Mouse (Mus musculus): Measurements from ENCODE around the gene Carhsp1. TPM values are rescaled to one million over a fixed set of nuclear protein-coding genes. Genes with fewer than 3 reads are reported as not detected.

The Carhsp1 gene
- polyA plus RNA-seq, 1 experiment from 2014 or later, result 39.1 TPM

DNA sequence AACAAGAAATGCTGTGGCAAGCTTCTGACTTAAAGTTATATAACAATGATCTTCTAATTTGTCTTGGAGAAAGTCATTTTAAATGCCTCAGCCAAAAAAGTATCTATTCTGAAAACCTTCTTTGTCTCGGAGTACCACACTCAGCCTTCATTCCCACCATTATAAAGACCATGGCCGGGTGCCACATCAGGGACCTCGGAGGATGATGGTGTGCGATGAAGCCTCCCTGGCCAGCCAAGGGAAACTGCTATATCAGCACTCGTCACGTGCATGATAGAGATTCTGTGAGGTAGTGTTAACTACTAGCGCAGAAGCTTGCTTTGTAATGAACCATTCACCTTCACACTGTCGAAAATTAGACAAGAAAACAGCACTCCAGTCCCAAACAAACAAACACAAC, 27.6 kb upstream of the Carhsp1 start:
- no peaks in the 10 kb centered on the region for H3K4me1 ChIP-seq (ENCODE audit: control insufficient read depth, insufficient read depth, low read length)
- H3K4me3 ChIP-seq (ENCODE audit: low read depth, low read length), result no peak overlapping the region
- no peaks in the 10 kb centered on the region for H3K27me3 ChIP-seq (ENCODE audit: control insufficient read depth, insufficient read depth, low read length)
- no peak overlapping the region for H3K4me2 ChIP-seq
- no peak overlapping the region for H3K9ac ChIP-seq (ENCODE audit: low read depth, low read length)
- ATAC-seq (replicated peaks; ENCODE audit: insufficient number of reproducible peaks, low FRiP score, low TSS enrichment), result no peak
- WGBS (ENCODE audit: insufficient replicate concordance), result 87% methylated on average over 8 of the region's 8 CpGs
- H3K9me3 ChIP-seq (replicated peaks; ENCODE audit: control insufficient read depth, low read length), result no peaks in the 10 kb centered on the region
- peaks cover 58% of the 10 kb centered on the region for H3K36me3 ChIP-seq (ENCODE audit: control insufficient read depth, insufficient read depth, low read length)
- H3K27ac ChIP-seq (ENCODE audit: low read depth, low read length), result no peak overlapping the region

DNA sequence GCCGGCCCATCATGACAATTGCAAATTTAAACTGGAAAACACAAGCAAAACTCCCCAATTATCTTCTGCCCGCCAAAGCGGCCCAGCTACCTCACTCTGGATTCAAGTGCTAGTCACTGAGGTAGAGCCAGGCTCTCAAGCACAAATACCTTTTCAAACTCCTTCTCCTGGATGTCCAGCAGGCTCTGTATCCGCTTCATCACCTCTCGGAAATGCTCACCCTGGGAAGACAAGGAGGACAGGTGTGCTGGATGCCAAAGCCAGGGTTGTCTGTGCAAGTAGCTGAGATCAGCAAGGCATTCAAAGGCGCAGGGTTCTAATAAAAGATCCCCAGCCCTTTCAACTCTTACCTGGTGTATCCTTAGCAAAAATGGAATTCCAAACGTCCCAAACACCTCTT, 19.3 kb upstream of the Carhsp1 start:
- peaks cover 50% of the 10 kb centered on the region for H3K36me3 ChIP-seq (ENCODE audit: control insufficient read depth, insufficient read depth, low read length)
- H3K4me2 ChIP-seq, result no peak overlapping the region
- H3K27ac ChIP-seq (ENCODE audit: low read depth, low read length), result no peak overlapping the region
- no peak overlapping the region for H3K9ac ChIP-seq (ENCODE audit: low read depth, low read length)
- WGBS (ENCODE audit: insufficient replicate concordance), result 90% methylated on average over 7 of the region's 7 CpGs
- H3K4me3 ChIP-seq (ENCODE audit: low read depth, low read length), result no peak overlapping the region
- no peaks in the 10 kb centered on the region for H3K9me3 ChIP-seq (replicated peaks; ENCODE audit: control insufficient read depth, low read length)
- H3K4me1 ChIP-seq (ENCODE audit: control insufficient read depth, insufficient read depth, low read length), result peaks cover 7% of the 10 kb centered on the region; the same call in 1 of the 2 replicates
- no peaks in the 10 kb centered on the region for H3K27me3 ChIP-seq (ENCODE audit: control insufficient read depth, insufficient read depth, low read length)
- ATAC-seq (replicated peaks; ENCODE audit: insufficient number of reproducible peaks, low FRiP score, low TSS enrichment), result no peak

DNA sequence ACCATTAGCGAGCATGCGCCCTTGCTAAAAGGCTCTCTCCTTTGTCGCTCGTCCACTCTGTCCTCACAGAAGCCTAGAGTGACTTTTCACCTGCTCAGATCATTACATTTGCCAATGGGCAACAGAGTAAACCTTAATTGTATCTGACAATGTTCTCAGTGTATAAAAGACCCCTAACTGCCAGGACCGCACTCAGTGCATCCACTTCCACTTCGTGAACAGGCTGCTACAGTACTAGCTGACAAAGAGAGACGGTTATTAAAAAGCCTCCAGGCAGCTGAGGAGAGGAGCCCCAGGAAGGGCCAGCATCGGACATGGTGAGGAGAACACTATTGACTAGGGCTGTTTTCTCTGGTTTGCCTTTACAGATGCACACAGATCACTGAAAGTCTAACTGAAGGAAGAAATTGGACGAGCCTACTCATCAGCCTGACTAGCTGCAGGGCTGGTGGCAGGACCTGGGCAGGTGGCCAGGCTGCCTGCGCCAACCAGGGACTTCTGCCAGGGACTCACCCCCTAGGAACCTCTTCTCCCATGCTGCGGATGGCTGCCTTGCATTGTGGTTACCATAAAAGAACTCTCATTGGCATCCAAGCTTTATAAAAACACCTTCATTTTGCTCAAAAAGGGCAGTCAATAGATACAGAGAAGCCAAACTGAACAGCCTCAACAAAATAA, 18.2 kb upstream of the Carhsp1 start:
- peaks cover 44% of the 10 kb centered on the region for H3K36me3 ChIP-seq (ENCODE audit: control insufficient read depth, insufficient read depth, low read length)
- WGBS (ENCODE audit: insufficient replicate concordance), result 95% methylated on average over 11 of the region's 11 CpGs
- no peaks in the 10 kb centered on the region for H3K27me3 ChIP-seq (ENCODE audit: control insufficient read depth, insufficient read depth, low read length)
- H3K9ac ChIP-seq (ENCODE audit: low read depth, low read length), result no peak overlapping the region
- no peak overlapping the region for H3K27ac ChIP-seq (ENCODE audit: low read depth, low read length)
- ATAC-seq (replicated peaks; ENCODE audit: insufficient number of reproducible peaks, low FRiP score, low TSS enrichment), result no peak
- no peak overlapping the region for H3K4me3 ChIP-seq (ENCODE audit: low read depth, low read length)
- no peaks in the 10 kb centered on the region for H3K9me3 ChIP-seq (replicated peaks; ENCODE audit: control insufficient read depth, low read length)
- peaks cover 8% of the 10 kb centered on the region; the same call in 1 of the 2 replicates for H3K4me1 ChIP-seq (ENCODE audit: control insufficient read depth, insufficient read depth, low read length)
- no peak overlapping the region for H3K4me2 ChIP-seq

DNA sequence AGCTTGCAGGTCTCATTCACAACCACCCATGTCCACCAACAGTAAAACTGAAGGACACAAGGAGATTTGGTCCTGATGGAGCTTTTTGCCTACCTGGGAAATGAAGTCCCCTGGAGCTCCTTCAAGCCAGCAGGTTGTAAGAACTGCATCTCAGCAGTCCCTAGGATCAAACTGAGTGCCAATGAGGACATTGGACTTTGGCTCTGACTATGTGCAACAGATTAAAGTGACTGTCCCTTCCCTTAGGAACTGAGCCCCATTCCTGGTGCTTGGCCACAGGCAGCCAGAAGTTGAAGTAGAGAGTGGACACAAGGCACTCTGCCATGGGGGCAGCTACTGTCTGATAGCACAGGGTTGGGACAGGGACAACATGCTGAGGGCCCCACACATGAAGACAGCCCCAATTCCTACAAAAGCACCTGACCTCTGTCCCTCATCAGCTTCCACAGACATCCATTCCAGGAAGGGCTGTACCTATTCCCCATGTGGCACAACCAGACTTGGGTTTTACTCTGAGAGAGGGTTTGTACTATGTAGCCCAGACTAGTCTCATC, 15.7 kb upstream of the Carhsp1 start:
- Histone ChIP-seq H3K4me3 (ENCODE audit: low read depth, low read length) (no peak overlapping the region), H3K27me3 (ENCODE audit: control insufficient read depth, insufficient read depth, low read length) (no peaks in the 10 kb centered on the region), H3K27ac (ENCODE audit: low read depth, low read length) (peak overlapping the region; percentile 57; the same call in 1 of the 2 replicates), H3K36me3 (ENCODE audit: control insufficient read depth, insufficient read depth, low read length) (peaks cover 28% of the 10 kb centered on the region), H3K9ac (ENCODE audit: low read depth, low read length) (no peak overlapping the region), H3K4me2 (no peak overlapping the region), H3K9me3 (replicated peaks; ENCODE audit: control insufficient read depth, low read length) (no peaks in the 10 kb centered on the region), H3K4me1 (ENCODE audit: control insufficient read depth, insufficient read depth, low read length) (peaks cover 8% of the 10 kb centered on the region; the same call in 1 of the 2 replicates)
- no peak for ATAC-seq (replicated peaks; ENCODE audit: insufficient number of reproducible peaks, low FRiP score, low TSS enrichment)

DNA sequence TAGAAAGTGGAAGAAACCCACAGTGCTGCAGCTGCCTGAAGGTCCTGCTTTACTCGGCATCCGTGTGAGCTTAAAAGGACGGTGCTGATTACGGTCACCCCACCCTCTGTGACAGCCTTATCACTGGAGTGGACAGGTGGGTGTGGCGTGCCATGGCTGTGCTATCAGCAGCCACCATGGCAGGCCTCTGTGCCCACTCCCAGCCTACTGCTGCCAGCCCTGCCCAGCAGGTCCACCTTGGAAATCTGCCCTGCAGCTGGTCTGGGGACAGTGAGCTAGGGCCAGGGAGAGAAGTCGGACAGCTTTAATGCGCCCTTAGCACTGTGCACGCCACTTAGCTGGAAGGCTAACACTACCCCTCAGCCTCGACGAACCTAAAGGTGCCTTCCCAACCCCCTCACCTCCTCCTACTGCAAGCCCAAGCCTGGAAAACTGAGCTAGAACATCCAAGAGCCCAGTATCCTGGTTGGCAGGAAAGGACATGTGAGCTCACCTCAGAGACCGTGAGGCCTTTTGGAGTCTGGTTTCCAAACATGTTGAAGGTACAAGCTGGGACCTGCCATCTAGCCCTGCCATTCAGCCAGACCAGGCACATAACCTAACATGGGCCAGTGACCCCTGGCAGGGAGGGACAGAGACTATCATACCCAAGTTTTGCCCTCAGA, 15.0 kb upstream of the Carhsp1 start:
- ATAC-seq (replicated peaks; ENCODE audit: insufficient number of reproducible peaks, low FRiP score, low TSS enrichment), result peak; percentile 85
- H3K36me3 ChIP-seq (ENCODE audit: control insufficient read depth, insufficient read depth, low read length), result peaks cover 21% of the 10 kb centered on the region
- H3K27me3 ChIP-seq (ENCODE audit: control insufficient read depth, insufficient read depth, low read length), result no peaks in the 10 kb centered on the region
- H3K4me2 ChIP-seq, result peak overlapping the region; percentile 34
- H3K9me3 ChIP-seq (replicated peaks; ENCODE audit: control insufficient read depth, low read length), result no peaks in the 10 kb centered on the region
- H3K27ac ChIP-seq (ENCODE audit: low read depth, low read length), result peak overlapping the region; percentile 57; the same call in 1 of the 2 replicates
- H3K4me1 ChIP-seq (ENCODE audit: control insufficient read depth, insufficient read depth, low read length), result peaks cover 8% of the 10 kb centered on the region; the same call in 1 of the 2 replicates
- H3K9ac ChIP-seq (ENCODE audit: low read depth, low read length), result 0 out of 2 replicates have a peak overlapping the region, but pooled peaks have one; percentile 22
- 46% methylated on average over 11 of the region's 11 CpGs for WGBS (ENCODE audit: insufficient replicate concordance)
- no peak overlapping the region for H3K4me3 ChIP-seq (ENCODE audit: low read depth, low read length)

DNA sequence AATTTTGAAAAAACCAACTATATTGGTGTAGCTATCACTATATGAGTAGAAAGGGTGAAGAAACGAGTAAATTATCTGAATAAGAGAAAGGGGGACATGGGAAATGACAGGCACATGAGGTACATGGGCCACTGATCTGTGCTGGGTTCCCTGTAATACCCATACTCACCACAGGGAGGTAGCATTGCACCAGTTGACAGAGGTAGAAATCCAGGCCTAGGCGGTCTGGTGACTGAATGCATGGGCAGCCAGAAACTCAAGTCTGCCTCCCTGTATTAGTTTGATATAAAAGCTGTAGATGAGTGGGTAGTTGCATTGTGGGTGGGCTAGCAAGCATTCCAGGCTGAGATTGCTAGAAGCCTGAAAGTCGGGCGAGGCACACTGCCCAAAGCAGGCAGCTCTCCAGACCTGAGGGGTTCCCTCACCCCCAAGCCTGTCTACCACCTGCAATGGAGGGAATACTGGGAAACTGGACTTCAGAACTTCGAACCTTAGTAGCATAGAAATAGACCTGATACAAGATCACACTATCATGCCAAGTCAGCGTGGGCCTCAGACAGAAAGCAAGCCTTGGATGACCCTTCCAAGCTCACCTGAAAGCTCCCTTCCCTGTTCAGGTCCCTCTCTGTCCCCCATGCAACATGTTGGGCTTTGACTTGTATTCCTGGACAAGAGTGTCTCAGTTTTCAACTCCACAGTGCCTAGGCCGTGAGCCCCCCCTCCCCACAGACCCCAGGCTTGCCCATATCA, 14.3 kb upstream of the Carhsp1 start:
- H3K9ac ChIP-seq (ENCODE audit: low read depth, low read length), result no peak overlapping the region
- H3K36me3 ChIP-seq (ENCODE audit: control insufficient read depth, insufficient read depth, low read length), result peaks cover 14% of the 10 kb centered on the region
- no peak overlapping the region for H3K4me3 ChIP-seq (ENCODE audit: low read depth, low read length)
- H3K27me3 ChIP-seq (ENCODE audit: control insufficient read depth, insufficient read depth, low read length), result no peaks in the 10 kb centered on the region
- H3K27ac ChIP-seq (ENCODE audit: low read depth, low read length), result peak overlapping the region; percentile 57; the same call in 1 of the 2 replicates
- no peaks in the 10 kb centered on the region for H3K9me3 ChIP-seq (replicated peaks; ENCODE audit: control insufficient read depth, low read length)
- peaks cover 8% of the 10 kb centered on the region; the same call in 1 of the 2 replicates for H3K4me1 ChIP-seq (ENCODE audit: control insufficient read depth, insufficient read depth, low read length)
- 51% methylated on average over 7 of the region's 7 CpGs for WGBS (ENCODE audit: insufficient replicate concordance)
- peak overlapping the region; percentile 34 for H3K4me2 ChIP-seq
- ATAC-seq (replicated peaks; ENCODE audit: insufficient number of reproducible peaks, low FRiP score, low TSS enrichment), result peak; percentile 37; the same call in 1 of the 2 replicates

DNA sequence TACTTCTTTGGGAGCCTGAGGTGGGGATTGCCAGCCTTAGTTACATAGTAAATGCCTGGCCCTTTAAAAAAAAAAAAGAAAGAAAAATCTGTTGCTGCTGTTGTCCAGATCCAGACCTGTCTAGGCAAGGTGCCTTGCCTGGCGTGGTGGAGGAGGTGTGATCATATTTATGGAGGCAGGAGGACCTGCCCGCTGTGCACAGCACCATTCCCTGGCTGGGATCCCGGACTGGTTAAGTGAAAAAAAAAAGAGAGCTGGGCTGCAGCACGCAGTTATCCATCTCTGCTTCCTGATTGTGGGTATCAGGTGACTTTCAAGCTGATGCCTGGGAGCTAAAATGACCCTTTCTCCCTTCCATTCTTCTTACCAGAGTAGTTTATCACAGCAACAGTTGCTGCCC, 13.1 kb upstream of the Carhsp1 start:
- Histone ChIP-seq H3K27ac (ENCODE audit: low read depth, low read length) (no peak overlapping the region), H3K9ac (ENCODE audit: low read depth, low read length) (no peak overlapping the region), H3K9me3 (replicated peaks; ENCODE audit: control insufficient read depth, low read length) (no peaks in the 10 kb centered on the region), H3K36me3 (ENCODE audit: control insufficient read depth, insufficient read depth, low read length) (peaks cover 10% of the 10 kb centered on the region), H3K27me3 (ENCODE audit: control insufficient read depth, insufficient read depth, low read length) (no peaks in the 10 kb centered on the region), H3K4me2 (no peak overlapping the region), H3K4me3 (ENCODE audit: low read depth, low read length) (no peak overlapping the region), H3K4me1 (ENCODE audit: control insufficient read depth, insufficient read depth, low read length) (peaks cover 8% of the 10 kb centered on the region; the same call in 1 of the 2 replicates)
- 71% methylated on average over 4 of the region's 4 CpGs for WGBS (ENCODE audit: insufficient replicate concordance)
- no peak for ATAC-seq (replicated peaks; ENCODE audit: insufficient number of reproducible peaks, low FRiP score, low TSS enrichment)

DNA sequence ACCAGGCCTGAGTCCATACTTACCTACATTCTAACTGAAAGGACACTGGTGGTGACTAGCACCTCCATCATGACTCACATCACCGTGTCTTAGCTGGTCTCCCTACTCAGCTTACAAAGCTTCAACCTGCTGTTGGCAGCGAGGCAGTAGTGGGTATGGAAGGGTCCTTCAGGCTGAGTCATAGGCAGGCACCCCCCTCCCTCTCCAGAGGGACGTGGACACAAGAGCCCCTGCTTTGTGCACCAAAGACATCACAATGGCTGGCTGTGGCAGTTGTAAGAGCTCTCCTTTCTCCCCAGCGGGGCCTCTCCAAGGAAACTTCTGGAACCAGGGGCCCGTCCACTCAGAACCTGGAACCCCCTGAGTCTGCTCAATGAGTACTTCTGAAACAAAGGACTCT, 8.5 kb upstream of the Carhsp1 start, which contains the start of gene Gm5767:
Gene Gm5767 (plus strand): TSS at position 301 of the 400 bp plus-strand sequence.
- WGBS (ENCODE audit: insufficient replicate concordance), result 77% methylated on average over 5 of the region's 5 CpGs
- Histone ChIP-seq H3K36me3 (ENCODE audit: control insufficient read depth, insufficient read depth, low read length) (no peaks in the 10 kb centered on the region; the same call in 1 of the 2 replicates), H3K9me3 (replicated peaks; ENCODE audit: control insufficient read depth, low read length) (no peaks in the 10 kb centered on the region), H3K4me2 (no peak within 1 kb of the TSS), H3K9ac (ENCODE audit: low read depth, low read length) (no peak within 1 kb of the TSS), H3K4me3 (ENCODE audit: low read depth, low read length) (no peak within 1 kb of the TSS), H3K27ac (ENCODE audit: low read depth, low read length) (no peak within 1 kb of the TSS), H3K27me3 (ENCODE audit: control insufficient read depth, insufficient read depth, low read length) (no peaks in the 10 kb centered on the region), H3K4me1 (ENCODE audit: control insufficient read depth, insufficient read depth, low read length) (no peaks in the 10 kb centered on the region)
- ATAC-seq (replicated peaks; ENCODE audit: insufficient number of reproducible peaks, low FRiP score, low TSS enrichment), result no peak
